Mouse (Mus musculus) ovary, adult 18-20 months (tissue): ENCODE measurements around the gene Rpia.

Experiments
- DNase-seq: peaks from one replicate; pipeline ENCODE4 v3.0.0; 2022; ENCODE audit warnings: low spot score, mixed read lengths

Gene Rpia

GRCm38 (mm10) chr6:70751251-70751897 is 40.7 kb downstream of the Rpia start:
- no peak for DNase-seq

- no peak for DNase-seq
Measured at GRCm38 (mm10) chr6:70749750-70750149, 42.3 kb downstream of the Rpia start.

GRCm38 (mm10) chr6:70747702-70748101 is 44.3 kb downstream of the Rpia start:
- DNase-seq, result no peak

- DNase-seq, result no peak
Measured at GRCm38 (mm10) chr6:70743902-70744301, 48.1 kb downstream of the Rpia start.

GRCm38 (mm10) chr6:70742833-70743232 is 49.2 kb downstream of the Rpia start:
- no peak for DNase-seq

GRCm38 (mm10) chr6:70740535-70740934 is 51.5 kb downstream of the Rpia start:
- no peak for DNase-seq

GRCm38 (mm10) chr6:70739456-70739855 is 52.6 kb downstream of the Rpia start:
- DNase-seq, result no peak

GRCm38 (mm10) chr6:70735528-70735927 is 56.5 kb downstream of the Rpia start:
- no peak for DNase-seq

GRCm38 (mm10) chr6:70730828-70731227 is 61.2 kb downstream of the Rpia start:
- DNase-seq, result no peak

- DNase-seq, result no peak
Measured at GRCm38 (mm10) chr6:70729125-70729524, 62.9 kb downstream of the Rpia start.

GRCm38 (mm10) chr6:70727094-70727721 is 64.8 kb downstream of the Rpia start:
- DNase-seq, result no peak

GRCm38 (mm10) chr6:70725639-70726038 is 66.4 kb downstream of the Rpia start:
- no peak for DNase-seq

- no peak for DNase-seq
Measured at GRCm38 (mm10) chr6:70724722-70725121, 67.3 kb downstream of the Rpia start.

GRCm38 (mm10) chr6:70722298-70722697 is 69.7 kb downstream of the Rpia start:
- no peak for DNase-seq

GRCm38 (mm10) chr6:70718760-70719159 is 73.3 kb downstream of the Rpia start:
- DNase-seq, result no peak

GRCm38 (mm10) chr6:70718164-70718563 is 73.9 kb downstream of the Rpia start:
- DNase-seq, result no peak

- DNase-seq, result no peak
Measured at GRCm38 (mm10) chr6:70716701-70717393, 75.2 kb downstream of the Rpia start.
